Mouse (Mus musculus) bone marrow macrophage, adult 2 months (primary cell): ENCODE results near the gene Cog3.
"Not testable (repeated sequence)": the region's sequence is repeated elsewhere in the genome, so short reads cannot be mapped to it uniquely, and the experiment has no call there.

Experiments
- CTCF ChIP-seq: IDR thresholded peaks from 2 replicates; pipeline ENCODE4 v1.5.1; 2012; ENCODE audit warnings: low read depth, mild to moderate bottlenecking, low read length, moderate library complexity
- POLR2A ChIP-seq: IDR thresholded peaks from 2 replicates; pipeline ENCODE4 v1.6.1; 2012; ENCODE audit warnings: mild to moderate bottlenecking, low read depth, low read length, borderline replicate concordance

- not testable (repeated sequence) for TF ChIP-seq CTCF, POLR2A
Measured at GRCm38 (mm10) chr14:75772407-75772806, 18.1 kb upstream of the Cog3 start.
